Comparison of ENCODE assay signal across 9 mouse cellular contexts in genomic region chr4:133451536-133451935, GRCm38 (mm10). TPM values are rescaled to one million over a fixed set of nuclear protein-coding genes. Genes with fewer than 3 reads are reported as not detected.
DNase-seq lines count a peak whose midpoint lies in the region; ATAC-seq and TF ChIP-seq lines count a peak whose summit lies in the region.
"Had no signal": no experiment of that assay in that cellular context is flagged by ENCODE, and none has a peak within 500 bp of the region (broad histone marks: within the 10 kb centered on the region; RNA-seq: fewer than 3 reads in every experiment).

No protein-coding gene starts in this region.

- H3K27ac ChIP-seq in spleen, adult 2 months (ENCODE audit: insufficient read depth, low read length), result no peak overlapping the region
- H3K27ac ChIP-seq: macrophage had no signal

- no peak overlapping the region for H3K4me3 ChIP-seq in spleen, adult 2 months (ENCODE audit: extremely low read depth, insufficient read depth, insufficient read length)

- H3K27me3 ChIP-seq in spleen, adult 2 months (ENCODE audit: control insufficient read depth, insufficient read depth, low read length), result no peaks in the 10 kb centered on the region

- no peak for TF ChIP-seq POLR2A in spleen, adult 2 months (IDR thresholded peaks at IDR 0.05; ENCODE audit: low read depth, low read length)

- no peaks in the 10 kb centered on the region; the same call in 1 of the 2 replicates for H3K4me1 ChIP-seq in spleen, adult 2 months (ENCODE audit: control insufficient read depth, insufficient read depth, insufficient read length)

- H3K36me3 ChIP-seq in spleen, adult 2 months (ENCODE audit: control insufficient read depth, insufficient read depth, low read length), result no peaks in the 10 kb centered on the region

- peak; percentile 87; the same call in 1 of the 2 replicates for TF ChIP-seq CTCF in spleen, adult 2 months (IDR thresholded peaks at IDR 0.05; ENCODE audit: extremely low read depth, insufficient read depth, insufficient read length, insufficient replicate concordance)

- DNase-seq in cerebellum, adult 11 months, result peak; percentile 69
- DNase-seq in ZHBTc4 (ENCODE audit: low read depth, low spot score), result peak; percentile 74
- DNase-seq in layer of hippocampus, postnatal 10 days (ENCODE audit: low spot score in 2 of 2), result peak; percentile 93
- peak; percentile 71 to 86 for DNase-seq in lung, postnatal 4 days
- peak; percentile 47 to 79 for DNase-seq in spleen, adult 2 months (ENCODE audit: low read depth in 1 of 2, low spot score in 2 of 2)

- no peak for ATAC-seq in cerebellum, adult (ENCODE audit: insufficient number of reproducible peaks, low FRiP score, low TSS enrichment)
- peak; percentile 85 for ATAC-seq in common myeloid progenitor, adult 5-6 weeks (replicated peaks; ENCODE audit: low read depth, poor library complexity, severe bottlenecking)
- peak; percentile 63 for ATAC-seq in granulocyte monocyte progenitor cell, adult 5-6 weeks (replicated peaks; ENCODE audit: poor library complexity, severe bottlenecking)

- 6% methylated on average over 10 of the region's 10 CpGs for WGBS in spleen, adult 2 months

RNA-seq across cellular contexts. Expression of gene Tent5b, which starts 28.4 kb away (rescaled TPM):
- total RNA-seq in common myeloid progenitor, adult 5-6 weeks (2017), result not detected in 2 replicates
- not detected in 2 replicates for total RNA-seq in granulocyte monocyte progenitor cell, adult 5-6 weeks (2014; fragmentation: Nextera tagmentation)
- total RNA-seq in granulocyte monocyte progenitor cell, adult 5-6 weeks (2017), result not detected in 2 replicates
- under 1 TPM in 1 of 2 experiments, not detected in 1; 0.21 TPM for total RNA-seq in layer of hippocampus, postnatal 10 days (2021)
- polyA plus RNA-seq in spleen, adult 2 months (2012; rRNA removed), result 0.30 and 0.31 TPM in 2 replicates
- polyA plus RNA-seq: macrophage had no signal

RNA-seq across cellular contexts. Expression of gene Trnp1, which starts 46.8 kb away (rescaled TPM):
- not detected in 2 replicates for total RNA-seq in common myeloid progenitor, adult 5-6 weeks (2017)
- not detected in 2 replicates for total RNA-seq in granulocyte monocyte progenitor cell, adult 5-6 weeks (2014; fragmentation: Nextera tagmentation)
- not detected in 2 replicates for total RNA-seq in granulocyte monocyte progenitor cell, adult 5-6 weeks (2017)
- 100 to 1,000 TPM; 129 to 130 TPM for total RNA-seq in layer of hippocampus, postnatal 10 days (2021)
- 0.49 and 0.99 TPM in 2 replicates for polyA plus RNA-seq in spleen, adult 2 months (2012; rRNA removed)

Comparison
In these comparisons a context has a peak if more than half of its experiments do, and no peak if none do; other contexts are left out.
1. RNA of gene Trnp1, which starts 46.8 kb away (total RNA-seq): 129 to 130 TPM in layer of hippocampus, postnatal 10 days; not detected in common myeloid progenitor, adult 5-6 weeks and not detected in granulocyte monocyte progenitor cell, adult 5-6 weeks; every median in the first group is over 100 times any median in the second.
2. Peak in every context shown above with its lines, with median percentiles within 50 percentile points of each other: DNase-seq.